Mouse (Mus musculus) liver, embryonic 11.5 days (tissue): ENCODE data around the gene Pde8b. TPM values are rescaled to one million over a fixed set of nuclear protein-coding genes. Genes with fewer than 3 reads are reported as not detected.

Source experiments
- ATAC-seq: fragments of 200-750 bp; cut with Nextera tagmentation; replicated peaks from 2 replicates; pipeline ENCODE4 v1.8.0; 2017; ENCODE audit warnings: moderate number of reproducible peaks, mild to moderate bottlenecking, moderate TSS enrichment, moderate library complexity; ENCODE audit not compliant: low FRiP score
- DNase-seq: peaks from one replicate; pipeline ENCODE4 v3.0.0-alpha.2; 2017; ENCODE audit warnings: low spot score
- H3K27ac ChIP-seq: fragments of 300-500 bp; sonication (generic); 2 replicates; pipeline ENCODE4 v1.5.1; 2014; ENCODE audit warnings: mild to moderate bottlenecking, low read depth, low read length, control low read depth
- H3K27me3 ChIP-seq: fragments of 300-500 bp; sonication (generic); replicated peaks from 2 replicates; pipeline ENCODE4 v1.6.1; 2014; ENCODE audit warnings: low read length, mixed read lengths; ENCODE audit not compliant: control insufficient read depth, insufficient read depth
- H3K36me3 ChIP-seq: fragments of 300-500 bp; sonication (generic); 2 replicates; pipeline ENCODE4 v1.6.1; 2014; ENCODE audit warnings: mild to moderate bottlenecking, low read length, moderate library complexity, mixed read lengths; ENCODE audit not compliant: control insufficient read depth, insufficient read depth
- H3K4me1 ChIP-seq: fragments of 300-500 bp; sonication (generic); replicated peaks from 2 replicates; pipeline ENCODE4 v1.6.1; 2014; ENCODE audit warnings: low read length, mixed read lengths; ENCODE audit not compliant: control insufficient read depth, insufficient read depth
- H3K4me2 ChIP-seq: fragments of 300-500 bp; sonication (generic); 2 replicates; pipeline ENCODE4 v1.6.1; 2014; ENCODE audit warnings: mild to moderate bottlenecking, control low read depth, moderate library complexity
- H3K4me3 ChIP-seq: fragments of 300-500 bp; sonication (generic); 2 replicates; pipeline ENCODE4 v1.5.1; 2014; ENCODE audit warnings: low read depth, low read length, control low read depth
- H3K9ac ChIP-seq: fragments of 300-500 bp; sonication (generic); 2 replicates; pipeline ENCODE4 v1.6.1; 2014; ENCODE audit warnings: low read depth, low read length, control low read depth
- H3K9me3 ChIP-seq: fragments of 300-500 bp; sonication (generic); 2 replicates; pipeline ENCODE4 v1.6.1; 2016; ENCODE audit warnings: low read length, inconsistent platforms, mixed read lengths; ENCODE audit not compliant: control insufficient read depth
- WGBS: fragments of 180-500 bp; shearing (Covaris S2); extraction: QIAGEN DNeasy Blood & Tissue Kit; methylation state at CpG from one replicate; pipeline ENCODE4 v1.1.7; 2014; 5-methylcytosine and 5-hydroxymethylcytosine counted together
- polyA plus RNA-seq: library from polyadenylated mRNA; unstranded; fragments of >200 nt; fragmentation: Nextera tagmentation; extraction: Ambion mirVana; gene quantifications from 2 replicates; pipeline ENCODE4 v1.2.1, GENCODE M21; 2014

Gene Pde8b
- polyA plus RNA-seq, 1 experiment from 2014 or later, result 0.73 TPM

GRCm38 (mm10) chr13:95185891-95186740, 64.0 kb downstream of the Pde8b start:
- Histone ChIP-seq H3K4me2 (no peak overlapping the region), H3K9ac (no peak overlapping the region), H3K4me1 (no peaks in the 10 kb centered on the region), H3K36me3 (no peaks in the 10 kb centered on the region), H3K4me3 (no peak overlapping the region), H3K9me3 (no peaks in the 10 kb centered on the region), H3K27ac (no peak overlapping the region), H3K27me3 (no peaks in the 10 kb centered on the region)
- DNase-seq, result no peak
- ATAC-seq, result no peak
- 54% methylated on average over 10 of the region's 10 CpGs for whole genome bisulfite sequencing

- Histone ChIP-seq H3K27me3 (no peaks in the 10 kb centered on the region), H3K4me3 (no peak overlapping the region), H3K9me3 (no peaks in the 10 kb centered on the region), H3K27ac (no peak overlapping the region), H3K4me1 (no peaks in the 10 kb centered on the region), H3K9ac (no peak overlapping the region), H3K4me2 (no peak overlapping the region), H3K36me3 (no peaks in the 10 kb centered on the region)
- DNase-seq, result no peak
- 93% methylated on average over 2 of the region's 2 CpGs for WGBS
- ATAC-seq, result no peak
Measured at GRCm38 (mm10) chr13:95183686-95184085, 66.5 kb downstream of the Pde8b start.

GRCm38 (mm10) chr13:95180208-95180607, 69.9 kb downstream of the Pde8b start:
- Histone ChIP-seq H3K4me2 (no peak overlapping the region), H3K4me3 (no peak overlapping the region), H3K36me3 (no peaks in the 10 kb centered on the region), H3K27me3 (no peaks in the 10 kb centered on the region), H3K9me3 (no peaks in the 10 kb centered on the region), H3K27ac (no peak overlapping the region), H3K4me1 (no peaks in the 10 kb centered on the region), H3K9ac (no peak overlapping the region)
- no peak for DNase-seq
- no peak for ATAC-seq
- 74% methylated on average over 2 of the region's 2 CpGs for WGBS

DNA sequence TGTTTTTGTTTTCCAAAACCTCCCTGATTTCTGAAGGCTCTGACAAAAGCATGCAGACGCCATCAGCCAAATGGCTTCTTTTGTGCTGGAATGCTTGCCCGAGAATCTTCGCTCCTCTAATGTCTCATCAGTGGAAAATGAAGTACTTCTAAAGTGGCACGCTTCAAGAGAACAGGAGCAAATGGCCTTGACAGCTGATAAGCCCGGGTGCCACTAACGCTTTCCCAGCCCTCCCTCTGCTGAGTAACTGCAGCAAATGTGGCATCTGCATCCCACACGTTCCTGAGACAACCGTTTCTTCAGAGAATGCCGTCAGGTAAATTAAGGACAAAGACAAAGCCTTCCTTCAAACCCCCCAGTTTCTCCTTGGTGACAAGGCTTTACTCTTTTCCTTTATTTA, 72.8 kb downstream of the Pde8b start:
- 27% methylated on average over 9 of the region's 9 CpGs for WGBS
- Histone ChIP-seq H3K4me3 (no peak overlapping the region), H3K9ac (no peak overlapping the region), H3K27me3 (no peaks in the 10 kb centered on the region), H3K9me3 (no peaks in the 10 kb centered on the region), H3K4me1 (no peaks in the 10 kb centered on the region), H3K27ac (no peak overlapping the region), H3K36me3 (no peaks in the 10 kb centered on the region), H3K4me2 (no peak overlapping the region)
- no peak for ATAC-seq
- no peak for DNase-seq

DNA sequence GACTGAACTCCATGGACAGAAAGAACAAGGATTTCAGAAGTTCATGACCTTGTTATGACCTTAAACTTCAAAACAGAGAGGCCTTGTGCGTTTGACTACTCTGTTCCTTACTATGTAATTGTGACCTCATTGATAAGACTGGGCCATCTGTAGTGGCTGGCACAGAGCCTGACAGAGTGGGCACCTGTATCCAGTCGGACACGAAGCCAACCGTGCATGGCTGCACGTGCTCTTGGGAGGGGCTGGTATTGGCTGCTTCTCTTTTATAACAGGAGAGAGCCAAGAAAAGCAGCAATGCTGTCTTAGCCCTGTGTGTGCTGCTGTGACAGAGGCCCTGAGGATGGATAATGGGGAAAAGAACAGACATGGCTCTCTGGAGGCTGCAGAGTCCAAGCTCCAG, 73.7 kb downstream of the Pde8b start:
- Histone ChIP-seq H3K27me3 (no peaks in the 10 kb centered on the region), H3K9me3 (no peaks in the 10 kb centered on the region), H3K36me3 (no peaks in the 10 kb centered on the region), H3K9ac (no peak overlapping the region), H3K4me2 (no peak overlapping the region), H3K4me1 (no peaks in the 10 kb centered on the region), H3K27ac (no peak overlapping the region), H3K4me3 (no peak overlapping the region)
- 71% methylated on average over 5 of the region's 5 CpGs for WGBS
- DNase-seq (no peak), ATAC-seq (no peak)

- Histone ChIP-seq H3K27me3 (no peaks in the 10 kb centered on the region), H3K4me2 (no peak overlapping the region), H3K9me3 (no peaks in the 10 kb centered on the region), H3K4me1 (no peaks in the 10 kb centered on the region), H3K9ac (no peak overlapping the region), H3K27ac (no peak overlapping the region), H3K36me3 (no peaks in the 10 kb centered on the region), H3K4me3 (no peak overlapping the region)
- no peak for DNase-seq
- no peak for ATAC-seq
- 71% methylated on average over 6 of the region's 6 CpGs for WGBS
Measured at GRCm38 (mm10) chr13:95174253-95174652, 75.9 kb downstream of the Pde8b start.

DNA sequence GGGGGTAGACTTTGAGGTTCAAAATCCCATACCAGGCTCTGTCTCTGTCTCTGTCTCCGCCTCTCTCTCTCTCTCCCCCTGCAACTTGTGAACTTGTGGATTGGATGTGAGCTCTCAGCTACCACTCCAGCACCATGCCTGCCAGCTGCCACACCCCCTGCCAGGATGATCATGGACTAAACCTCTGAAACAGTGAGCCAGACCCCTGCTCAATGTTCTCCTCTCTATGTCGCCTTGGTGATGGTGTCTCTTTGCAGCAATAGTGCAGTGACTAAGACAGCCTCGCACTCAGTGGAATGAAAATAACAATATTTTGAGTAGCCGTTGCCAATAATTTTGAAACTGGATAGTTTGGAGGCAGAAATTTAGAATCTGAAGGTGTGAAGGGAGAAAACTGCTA, 77.8 kb downstream of the Pde8b start:
- Histone ChIP-seq H3K9ac (no peak overlapping the region), H3K36me3 (no peaks in the 10 kb centered on the region), H3K4me3 (no peak overlapping the region), H3K4me1 (no peaks in the 10 kb centered on the region), H3K9me3 (no peaks in the 10 kb centered on the region), H3K27ac (no peak overlapping the region), H3K4me2 (no peak overlapping the region), H3K27me3 (no peaks in the 10 kb centered on the region)
- 85% methylated on average over 4 of the region's 4 CpGs for WGBS
- DNase-seq (no peak), ATAC-seq (no peak)

GRCm38 (mm10) chr13:95160211-95160610, 89.9 kb downstream of the Pde8b start:
- no peak for ATAC-seq

DNA sequence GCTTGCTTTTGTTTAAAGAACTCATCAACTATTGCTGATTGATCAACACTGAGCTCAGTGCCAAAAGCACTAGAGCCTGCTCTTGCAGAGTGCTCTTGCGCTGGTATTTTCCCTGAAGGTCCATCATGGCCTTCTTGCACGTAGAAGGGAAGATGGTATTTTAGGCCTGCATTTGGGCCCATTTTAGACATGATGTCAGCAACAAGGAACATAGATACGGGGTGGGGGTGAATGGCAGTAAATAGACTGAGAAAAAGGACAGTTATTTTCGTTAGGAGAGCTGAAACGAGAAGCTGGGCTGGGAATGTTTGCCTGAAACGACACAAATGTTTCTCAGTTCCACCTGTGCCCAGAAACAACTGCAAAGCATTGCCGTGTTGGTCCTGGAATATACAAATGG, 91.2 kb downstream of the Pde8b start:
- ATAC-seq (no peak), DNase-seq (no peak)
- no peaks in the 10 kb centered on the region for H3K27me3 ChIP-seq
- no peak overlapping the region for H3K4me2 ChIP-seq
- H3K9me3 ChIP-seq, result no peaks in the 10 kb centered on the region
- 77% methylated on average over 7 of the region's 7 CpGs for WGBS
- H3K9ac ChIP-seq, result no peak overlapping the region
- H3K4me1 ChIP-seq, result no peaks in the 10 kb centered on the region
- H3K27ac ChIP-seq, result no peak overlapping the region
- H3K36me3 ChIP-seq, result no peaks in the 10 kb centered on the region
- H3K4me3 ChIP-seq, result no peak overlapping the region

More at GRCm38 (mm10) chr13:95160211-95160610, 89.9 kb downstream of the Pde8b start:
- DNase-seq, result no peak
- H3K27me3 ChIP-seq, result no peaks in the 10 kb centered on the region
- WGBS, result 82% methylated on average over 3 of the region's 3 CpGs
- no peak overlapping the region for H3K4me3 ChIP-seq
- H3K9me3 ChIP-seq, result no peaks in the 10 kb centered on the region
- H3K36me3 ChIP-seq, result no peaks in the 10 kb centered on the region
- no peak overlapping the region for H3K4me2 ChIP-seq
- no peak overlapping the region for H3K9ac ChIP-seq
- no peaks in the 10 kb centered on the region for H3K4me1 ChIP-seq
- no peak overlapping the region for H3K27ac ChIP-seq
